Mouse (Mus musculus) colon, adult 2 months (tissue): ENCODE results near the gene Znfx1. TPM values are rescaled to one million over a fixed set of nuclear protein-coding genes. Genes with fewer than 3 reads are reported as not detected.

ENCODE experiments used
- polyA plus RNA-seq: library from polyadenylated mRNA; depleted of rRNA; stranded (reverse); fragments of >200 nt; gene quantifications from 2 replicates; pipeline ENCODE4 v1.2.3, GENCODE M21; 2012; rRNA removed

Znfx1 gene
- polyA plus RNA-seq: 24.6 and 24.8 TPM in 2 replicates

GRCm38 (mm10) chr2:167062965-167063880 is at the start of gene Znfx1:
Gene Znfx1 (minus strand): TSS chr2:167063015.

GRCm38 (mm10) chr2:167014702-167015381 is 48.0 kb downstream of the Znfx1 start, which contains the start of gene Ddx27:
Gene Ddx27 (plus strand): TSS chr2:167015193.

GRCm38 (mm10) chr2:166995796-166996532 is 66.9 kb downstream of the Znfx1 start, which contains the start of gene Stau1:
Gene Stau1 (minus strand): TSS chr2:166996299.

Other genes starting within 250 kb of the Znfx1 start
- 5.2 and 7.2 TPM in 2 replicates for gene Cse1l, start 157.0 kb downstream of the Znfx1 start, polyA plus RNA-seq
- gene Stau1, start 66.7 kb downstream of the Znfx1 start, polyA plus RNA-seq: 13.8 and 14.8 TPM in 2 replicates
- gene Ddx27, start 47.8 kb downstream of the Znfx1 start, polyA plus RNA-seq: 17.6 and 20.6 TPM in 2 replicates
- gene Kcnb1, start 127.1 kb upstream of the Znfx1 start, polyA plus RNA-seq: 3.9 and 4.4 TPM in 2 replicates
- gene Ptgis, start 177.6 kb upstream of the Znfx1 start, polyA plus RNA-seq: 23.1 and 25.8 TPM in 2 replicates